Mouse (Mus musculus) liver, embryonic 14.5 days (tissue): Measurements from ENCODE around the gene Sorcs3.

ENCODE experiments used
- CTCF ChIP-seq: IDR thresholded peaks from 2 replicates; pipeline ENCODE4 v1.5.1; 2016; ENCODE audit warnings: antibody characterized with exemption, low read depth, control low read depth
- EP300 ChIP-seq: IDR thresholded peaks from 2 replicates; pipeline ENCODE4 v1.6.1; 2016; ENCODE audit warnings: antibody characterized with exemption, low read depth

- TF ChIP-seq CTCF (no peak), EP300 (no peak)
Measured at GRCm38 (mm10) chr19:48168284-48168683, 37.5 kb upstream of the Sorcs3 start.
